Mouse (Mus musculus): ENCODE results near the gene Kazn. TPM values are rescaled to one million over a fixed set of nuclear protein-coding genes. Genes with fewer than 3 reads are reported as not detected.

The Kazn gene
- total RNA-seq, 1 experiment = 14.0 TPM

DNA sequence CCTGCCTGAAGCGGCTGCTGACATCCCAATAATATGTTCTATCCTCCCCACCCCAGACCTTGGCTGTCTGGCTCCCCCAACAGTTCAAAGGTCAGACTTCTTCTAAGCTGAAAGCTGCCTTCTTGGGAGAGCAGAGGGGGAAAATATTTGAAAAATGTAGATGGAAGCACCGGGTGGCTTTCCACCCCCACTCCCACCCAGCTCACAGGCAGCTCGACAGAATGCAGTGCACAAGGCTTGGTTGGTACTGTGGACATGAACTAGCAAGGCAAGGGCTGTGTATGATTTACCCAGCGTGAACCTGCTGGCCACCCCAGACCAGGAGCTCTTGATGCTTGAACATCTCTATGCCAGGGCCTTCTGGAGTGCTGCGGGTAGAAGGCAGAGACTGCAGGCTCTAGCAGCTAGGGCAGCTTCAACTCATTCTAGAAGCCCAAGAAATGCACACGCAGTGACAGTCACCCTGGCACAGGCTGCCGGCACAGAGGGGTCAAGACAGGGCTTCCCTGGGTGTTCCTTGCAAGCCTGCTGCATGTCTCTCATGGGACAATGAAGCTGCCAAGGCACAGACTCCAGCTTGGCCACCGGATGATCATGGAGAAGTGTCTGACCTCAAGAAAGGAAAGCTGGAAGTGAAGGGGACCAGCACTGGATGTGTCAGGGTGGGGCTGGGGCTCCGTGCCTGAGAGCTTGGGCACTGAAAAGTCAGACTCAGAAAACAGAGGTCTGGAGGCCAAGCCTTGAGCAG is 15.1 kb downstream of the Kazn start:
- H3K9ac ChIP-seq (ENCODE audit: insufficient read depth, low read depth, low read length, poor library complexity, severe bottlenecking) = no peak overlapping the region
- DNase-seq (ENCODE audit: low read depth, low spot score) = no peak
- in situ Hi-C loops (cut with MboI; ENCODE audit: low sequenced_read_pairs in 2 of 2, unreplicated experiment in 2 of 2) = no loop called here
- no peaks in the 10 kb centered on the region for H3K9me3 ChIP-seq (ENCODE audit: control insufficient read depth, insufficient read depth, low read depth, low read length)
- H3K4me3 ChIP-seq (ENCODE audit: insufficient read depth in 1 of 2, low read depth in 1 of 2, low read length in 2 of 2, poor library complexity in 1 of 2, severe bottlenecking in 1 of 2) = no peak overlapping the region
- H3K4me1 ChIP-seq (ENCODE audit: control insufficient read depth in 2 of 2, insufficient read depth in 2 of 2, low read length in 2 of 2, poor library complexity in 1 of 2) = peaks cover 16 to 40% of the 10 kb centered on the region in 2 experiments
- no peak for TF ChIP-seq ZC3H11A (IDR thresholded peaks at IDR 0.05; ENCODE audit: borderline replicate concordance, low read depth, low read length)
- no peak for TF ChIP-seq HCFC1 (IDR thresholded peaks at IDR 0.05; ENCODE audit: borderline replicate concordance, insufficient read depth, low read length)
- TF ChIP-seq ZNF384 (IDR thresholded peaks at IDR 0.05; ENCODE audit: low read depth, low read length) = no peak
- TF ChIP-seq MAFK (IDR thresholded peaks at IDR 0.05; ENCODE audit: insufficient read depth, low read depth, low read length) = no peak
- no peak for TF ChIP-seq CHD2 (IDR thresholded peaks at IDR 0.05; ENCODE audit: low read depth, low read length)
- H3K27ac ChIP-seq (ENCODE audit: insufficient read depth, low read depth, low read length, poor library complexity, severe bottlenecking) = no peak overlapping the region
- H3K36me3 ChIP-seq (ENCODE audit: control insufficient read depth, insufficient read depth, low read length, poor library complexity, severe bottlenecking) = peaks cover 2% of the 10 kb centered on the region; the same call in 1 of the 2 replicates

DNA sequence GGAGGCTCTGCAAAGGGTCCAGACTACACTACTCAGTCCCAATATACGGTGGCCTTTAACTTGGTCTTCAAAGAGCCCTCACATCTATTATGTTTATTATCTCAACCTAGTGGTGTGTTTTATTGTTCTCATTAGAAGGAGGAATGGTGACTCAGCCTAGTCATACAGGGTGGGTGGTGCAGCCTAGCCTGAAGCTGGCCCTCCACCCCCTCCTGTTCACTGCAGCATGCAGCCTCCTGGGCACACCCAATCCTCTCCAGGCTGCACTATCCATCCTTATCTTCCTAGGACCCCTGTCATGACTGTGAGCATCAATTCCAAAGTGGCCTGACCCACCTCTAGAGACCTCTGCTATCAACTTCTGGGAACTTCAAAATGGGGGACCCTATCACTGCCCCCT is 16.8 kb downstream of the Kazn start:
- in situ Hi-C loops (cut with MboI; ENCODE audit: low sequenced_read_pairs in 2 of 2, unreplicated experiment in 2 of 2) = no loop called here
- TF ChIP-seq CHD2 (IDR thresholded peaks at IDR 0.05; ENCODE audit: low read depth, low read length) (no peak), ZC3H11A (IDR thresholded peaks at IDR 0.05; ENCODE audit: borderline replicate concordance, low read depth, low read length) (no peak), MAFK (IDR thresholded peaks at IDR 0.05; ENCODE audit: insufficient read depth, low read depth, low read length) (no peak)
- Histone ChIP-seq H3K9me3 (ENCODE audit: control insufficient read depth, insufficient read depth, low read depth, low read length) (no peaks in the 10 kb centered on the region), H3K36me3 (ENCODE audit: control insufficient read depth, insufficient read depth, low read length, poor library complexity, severe bottlenecking) (peaks cover 2% of the 10 kb centered on the region; the same call in 1 of the 2 replicates), H3K4me1 (ENCODE audit: control insufficient read depth in 2 of 2, insufficient read depth in 2 of 2, low read length in 2 of 2, poor library complexity in 1 of 2) (peaks cover 19 to 46% of the 10 kb centered on the region in 2 experiments), H3K9ac (ENCODE audit: insufficient read depth, low read depth, low read length, poor library complexity, severe bottlenecking) (no peak overlapping the region), H3K27ac (ENCODE audit: insufficient read depth, low read depth, low read length, poor library complexity, severe bottlenecking) (no peak overlapping the region), H3K4me3 (ENCODE audit: insufficient read depth in 1 of 2, low read depth in 1 of 2, low read length in 2 of 2, poor library complexity in 1 of 2, severe bottlenecking in 1 of 2) (no peak overlapping the region)
- DNase-seq (ENCODE audit: low read depth, low spot score) = no peak

DNA sequence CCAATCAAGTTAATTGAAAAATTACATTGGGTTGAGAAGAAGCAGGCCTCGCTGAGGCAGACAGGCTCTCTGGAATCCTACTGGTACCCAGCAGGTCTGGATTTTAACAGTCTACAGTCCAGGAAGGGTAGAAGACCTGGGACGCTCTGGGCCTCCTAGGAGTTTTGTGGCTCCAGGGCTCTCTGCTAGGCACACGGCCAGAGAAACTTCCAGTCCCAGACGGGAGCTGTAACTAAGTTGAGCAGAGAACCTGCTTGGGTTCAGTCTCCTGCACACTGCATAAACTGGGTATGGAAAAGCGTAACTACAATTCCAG is 17.5 kb downstream of the Kazn start:
- H3K4me1 ChIP-seq (ENCODE audit: control insufficient read depth in 2 of 2, insufficient read depth in 2 of 2, low read length in 2 of 2, poor library complexity in 1 of 2) = peaks cover 19 to 52% of the 10 kb centered on the region in 2 experiments
- H3K36me3 ChIP-seq (ENCODE audit: control insufficient read depth, insufficient read depth, low read length, poor library complexity, severe bottlenecking) = peaks cover 2% of the 10 kb centered on the region; the same call in 1 of the 2 replicates
- in situ Hi-C loops (cut with MboI; ENCODE audit: low sequenced_read_pairs in 2 of 2, unreplicated experiment in 2 of 2) = no loop called here
- H3K9ac ChIP-seq (ENCODE audit: insufficient read depth, low read depth, low read length, poor library complexity, severe bottlenecking) = no peak overlapping the region
- TF ChIP-seq HCFC1 (IDR thresholded peaks at IDR 0.05; ENCODE audit: borderline replicate concordance, insufficient read depth, low read length) (no peak), CHD2 (IDR thresholded peaks at IDR 0.05; ENCODE audit: low read depth, low read length) (no peak), ZNF384 (IDR thresholded peaks at IDR 0.05; ENCODE audit: low read depth, low read length) (no peak), ZC3H11A (IDR thresholded peaks at IDR 0.05; ENCODE audit: borderline replicate concordance, low read depth, low read length) (no peak), MAFK (IDR thresholded peaks at IDR 0.05; ENCODE audit: insufficient read depth, low read depth, low read length) (no peak)
- H3K4me3 ChIP-seq (ENCODE audit: insufficient read depth in 1 of 2, low read depth in 1 of 2, low read length in 2 of 2, poor library complexity in 1 of 2, severe bottlenecking in 1 of 2) = no peak overlapping the region
- DNase-seq (ENCODE audit: low read depth, low spot score) = no peak
- no peaks in the 10 kb centered on the region for H3K9me3 ChIP-seq (ENCODE audit: control insufficient read depth, insufficient read depth, low read depth, low read length)
- no peak overlapping the region for H3K27ac ChIP-seq (ENCODE audit: insufficient read depth, low read depth, low read length, poor library complexity, severe bottlenecking)

DNA sequence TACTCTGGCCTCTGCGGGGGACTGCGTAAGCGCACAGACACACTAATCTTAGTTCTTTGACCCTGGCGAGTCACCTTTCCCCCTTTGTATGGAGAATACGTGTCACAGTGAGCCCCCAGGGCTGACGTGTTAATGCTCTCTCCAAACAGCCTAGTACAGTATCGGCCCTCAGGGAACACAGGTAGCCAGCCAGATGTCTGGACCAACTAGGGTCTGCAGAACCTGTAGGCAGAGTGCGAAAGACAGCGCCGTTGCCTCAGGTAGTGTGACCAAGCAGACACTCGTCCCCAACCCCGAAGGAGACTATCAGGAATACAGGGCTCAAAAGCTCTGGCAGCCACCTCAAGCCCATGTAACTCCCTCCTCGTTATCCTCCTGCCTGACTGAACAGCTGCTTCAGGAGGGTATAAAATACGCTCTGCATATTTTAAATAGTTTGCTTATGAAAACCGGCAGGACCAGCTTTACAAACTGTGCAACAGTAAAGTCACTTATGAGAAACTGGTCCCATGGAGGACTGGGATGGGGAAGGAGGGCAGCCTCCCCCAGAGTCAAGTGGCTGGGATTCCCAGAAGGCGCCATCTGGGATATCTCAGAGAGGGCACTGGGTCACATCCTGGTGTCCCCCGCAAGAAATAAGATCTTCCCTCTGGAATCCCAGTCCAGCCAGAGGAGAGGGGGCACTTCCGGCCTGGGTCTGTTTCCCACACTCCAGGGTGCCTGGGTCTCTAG is 18.0 kb downstream of the Kazn start:
- H3K27ac ChIP-seq (ENCODE audit: insufficient read depth, low read depth, low read length, poor library complexity, severe bottlenecking) = no peak overlapping the region

More for the DNA sequence above, 18.0 kb downstream of the Kazn start:
- peaks cover 2% of the 10 kb centered on the region; the same call in 1 of the 2 replicates for H3K36me3 ChIP-seq (ENCODE audit: control insufficient read depth, insufficient read depth, low read length, poor library complexity, severe bottlenecking)
- no peaks in the 10 kb centered on the region for H3K9me3 ChIP-seq (ENCODE audit: control insufficient read depth, insufficient read depth, low read depth, low read length)
- H3K4me1 ChIP-seq (ENCODE audit: control insufficient read depth in 2 of 2, insufficient read depth in 2 of 2, low read length in 2 of 2, poor library complexity in 1 of 2) = peaks cover 19 to 52% of the 10 kb centered on the region in 2 experiments
- DNase-seq (ENCODE audit: low read depth, low spot score) = no peak
- H3K9ac ChIP-seq (ENCODE audit: insufficient read depth, low read depth, low read length, poor library complexity, severe bottlenecking) = no peak overlapping the region
- in situ Hi-C loops (cut with MboI; ENCODE audit: low sequenced_read_pairs in 2 of 2, unreplicated experiment in 2 of 2) = no loop called here
- H3K4me3 ChIP-seq (ENCODE audit: insufficient read depth in 1 of 2, low read depth in 1 of 2, low read length in 2 of 2, poor library complexity in 1 of 2, severe bottlenecking in 1 of 2) = no peak overlapping the region
- TF ChIP-seq CHD2 (IDR thresholded peaks at IDR 0.05; ENCODE audit: low read depth, low read length) (no peak), ZNF384 (IDR thresholded peaks at IDR 0.05; ENCODE audit: low read depth, low read length) (no peak), HCFC1 (IDR thresholded peaks at IDR 0.05; ENCODE audit: borderline replicate concordance, insufficient read depth, low read length) (no peak), ZC3H11A (IDR thresholded peaks at IDR 0.05; ENCODE audit: borderline replicate concordance, low read depth, low read length) (no peak), MAFK (IDR thresholded peaks at IDR 0.05; ENCODE audit: insufficient read depth, low read depth, low read length) (no peak)

Measured in ES-E14 (cell line).